Mouse (Mus musculus) gastrocnemius, adult 2 months (tissue): ENCODE measurements around the gene Sbf1. TPM values are rescaled to one million over a fixed set of nuclear protein-coding genes. Genes with fewer than 3 reads are reported as not detected.

ENCODE experiments used
- DNase-seq: peaks from one replicate; pipeline ENCODE4 v3.0.0; 2022
- H3K27ac ChIP-seq: fragments of 200-600 bp; 2 replicates; pipeline ENCODE4 v1.8.1; 2022; ENCODE audit warnings: mild to moderate bottlenecking
- H3K4me3 ChIP-seq: fragments of 200-600 bp; 2 replicates; pipeline ENCODE4 v1.8.1; 2022; ENCODE audit warnings: mild to moderate bottlenecking, moderate library complexity
- CTCF ChIP-seq: fragments of 200-600 bp; IDR thresholded peaks from 2 replicates; pipeline ENCODE4 v1.8.1; 2022; ENCODE audit warnings: antibody characterized with exemption, mild to moderate bottlenecking, moderate library complexity
- intact Hi-C: fragments of 180-260 bp; cut with DNase I; formaldehyde crosslinking; loops from one replicate; pipeline ENCODE4 v1.15.1; 2025
- total RNA-seq, 2 experiments: library from RNA; stranded (reverse); gene quantifications; 2 replicates each; pipeline ENCODE4 v1.2.3; 2021

Gene Sbf1
- total RNA-seq, 2 experiments from 2014 or later = 55.1 to 70.5 TPM

GRCm38 (mm10) chr15:89341678-89342077 is 26.6 kb upstream of the Sbf1 start:
- Histone ChIP-seq H3K27ac (no peak overlapping the region), H3K4me3 (no peak overlapping the region)
- no peak for TF ChIP-seq CTCF
- DNase-seq = no peak
- intact Hi-C loops = no loop called here

DNA sequence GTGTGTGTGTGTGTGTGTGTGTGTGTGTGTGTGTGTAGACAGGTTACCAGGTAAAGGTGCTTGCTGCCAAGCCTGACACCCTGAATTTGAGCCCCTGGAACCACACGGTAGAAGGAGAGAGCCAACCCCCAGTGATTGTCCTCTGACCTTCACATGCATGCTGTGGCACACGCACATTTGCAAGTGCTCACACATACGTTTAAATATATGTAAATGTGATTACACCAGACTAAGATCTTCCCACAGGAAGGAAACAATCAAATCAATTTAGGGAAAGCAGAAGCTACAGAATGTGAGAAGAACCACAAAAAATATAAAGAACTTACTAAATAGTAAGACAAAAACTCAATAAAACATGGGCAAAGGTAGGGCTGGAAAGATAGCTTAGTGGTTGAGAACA is 25.0 kb upstream of the Sbf1 start:
- TF ChIP-seq CTCF = no peak
- Histone ChIP-seq H3K27ac (no peak overlapping the region), H3K4me3 (no peak overlapping the region)
- intact Hi-C loops = no loop called here
- no peak for DNase-seq

GRCm38 (mm10) chr15:89339696-89340095 is 24.6 kb upstream of the Sbf1 start:
- Histone ChIP-seq H3K4me3 (no peak overlapping the region), H3K27ac (no peak overlapping the region)
- DNase-seq = no peak
- no peak for TF ChIP-seq CTCF
- intact Hi-C loops = no loop called here

GRCm38 (mm10) chr15:89336422-89336821 is 21.3 kb upstream of the Sbf1 start:
- DNase-seq = no peak
- H3K4me3 ChIP-seq = no peak overlapping the region
- H3K27ac ChIP-seq = no peak overlapping the region
- intact Hi-C loops = no loop called here
- TF ChIP-seq CTCF = no peak

DNA sequence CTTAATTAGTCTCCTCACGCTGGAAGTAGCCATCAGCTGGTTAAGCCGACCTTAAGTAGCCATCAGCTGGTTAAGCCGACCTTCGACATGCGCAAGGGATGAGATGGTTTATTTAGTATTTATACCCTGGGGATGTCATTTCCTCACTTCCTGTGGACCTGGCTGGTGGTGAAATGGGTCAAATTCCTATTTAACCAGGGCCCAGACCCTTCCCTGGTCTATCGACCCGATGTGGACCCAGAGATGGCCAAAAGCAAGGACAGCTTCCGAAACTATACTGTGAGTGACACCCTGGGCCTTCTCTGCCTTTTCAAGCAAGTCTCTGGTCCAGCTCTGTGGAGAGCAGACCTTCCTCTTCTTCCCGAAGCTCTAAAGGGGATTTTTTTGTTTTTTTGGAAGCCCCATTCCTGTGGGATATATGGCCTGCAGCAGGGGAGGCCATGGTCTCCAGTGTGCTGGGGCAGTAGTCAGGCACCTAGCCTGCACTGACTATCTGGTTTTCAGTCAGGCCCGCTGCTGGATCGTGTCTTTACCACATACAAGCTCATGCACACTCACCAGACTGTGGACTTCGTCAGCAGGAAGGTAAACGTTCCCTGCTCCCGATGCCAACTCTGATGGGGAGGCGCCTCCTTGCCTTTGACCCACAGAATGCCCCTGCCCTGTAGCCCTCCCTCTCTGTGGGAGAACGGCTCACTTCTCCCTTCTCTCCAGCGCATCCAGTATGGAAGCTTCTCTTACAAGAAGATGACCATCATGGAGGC is 19.8 kb upstream of the Sbf1 start:
- TF ChIP-seq CTCF = no peak
- intact Hi-C loops = no loop called here
- Histone ChIP-seq H3K27ac (no peak overlapping the region), H3K4me3 (no peak overlapping the region)
- DNase-seq = no peak

DNA sequence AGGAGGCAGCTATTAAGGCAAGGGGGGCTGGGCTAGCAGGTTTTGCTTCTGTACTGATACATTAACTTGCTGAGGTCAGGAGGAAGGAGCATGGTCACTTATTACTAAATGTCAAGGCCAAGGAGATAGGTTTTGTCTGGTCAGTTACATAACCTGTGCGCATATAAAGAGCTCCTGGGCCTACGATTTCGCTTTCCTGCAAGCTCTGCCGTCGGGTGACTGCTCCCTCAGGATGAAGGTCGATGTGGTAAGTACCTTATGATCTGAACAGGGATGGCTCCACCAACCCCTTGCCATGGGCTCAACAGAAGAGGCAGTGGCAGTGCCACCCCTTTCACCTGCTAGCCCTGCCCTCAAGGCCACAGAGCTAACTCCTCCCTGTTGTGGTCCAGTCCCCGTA is 19.2 kb upstream of the Sbf1 start, which contains the start of gene Miox:
Gene Miox, plus strand, starts transcription at position 128 of the 400 bp plus-strand sequence.
- H3K27ac ChIP-seq = no peak within 1 kb of the TSS
- no peak for TF ChIP-seq CTCF
- intact Hi-C loops = no loop called here
- DNase-seq = no peak
- H3K4me3 ChIP-seq = no peak within 1 kb of the TSS

GRCm38 (mm10) chr15:89326441-89326840 is 11.3 kb upstream of the Sbf1 start:
- no peak overlapping the region for H3K27ac ChIP-seq
- no peak overlapping the region for H3K4me3 ChIP-seq
- intact Hi-C loops = no loop called here
- DNase-seq = no peak
- no peak for TF ChIP-seq CTCF

DNA sequence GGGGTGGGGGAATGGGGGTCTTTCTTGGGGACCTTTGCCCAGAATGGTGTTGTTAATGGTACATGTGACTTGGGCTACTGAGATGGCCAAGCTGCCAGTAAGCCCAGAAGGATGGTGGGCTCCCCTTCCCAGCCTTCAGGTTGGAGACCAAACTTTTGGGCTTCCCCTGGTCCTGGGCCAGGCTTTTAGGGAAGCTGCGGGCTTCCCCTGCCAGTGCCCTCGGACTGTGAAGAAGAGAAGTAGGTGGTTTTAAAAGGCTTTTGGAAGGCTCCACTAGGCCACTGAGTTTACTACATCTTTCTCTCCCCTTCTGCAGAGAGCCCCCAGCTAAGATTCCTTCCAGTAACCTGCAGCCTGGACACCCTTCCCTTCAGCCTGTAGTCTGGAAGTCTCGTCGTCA is 8.5 kb upstream of the Sbf1 start:
- TF ChIP-seq CTCF = no peak
- intact Hi-C loops = no loop called here
- no peak overlapping the region for H3K4me3 ChIP-seq
- no peak overlapping the region for H3K27ac ChIP-seq
- DNase-seq = no peak

- no peak for TF ChIP-seq CTCF
- no peak for DNase-seq
- intact Hi-C loops = no loop called here
- Histone ChIP-seq H3K4me3 (no peak within 1 kb of the TSS), H3K27ac (no peak within 1 kb of the TSS)
These were observed 7.8 kb upstream of the Sbf1 start, which contains the start of gene Adm2 for GRCm38 (mm10) chr15:89322670-89323522. Gene Adm2 (plus strand): TSS chr15:89322720.

DNA sequence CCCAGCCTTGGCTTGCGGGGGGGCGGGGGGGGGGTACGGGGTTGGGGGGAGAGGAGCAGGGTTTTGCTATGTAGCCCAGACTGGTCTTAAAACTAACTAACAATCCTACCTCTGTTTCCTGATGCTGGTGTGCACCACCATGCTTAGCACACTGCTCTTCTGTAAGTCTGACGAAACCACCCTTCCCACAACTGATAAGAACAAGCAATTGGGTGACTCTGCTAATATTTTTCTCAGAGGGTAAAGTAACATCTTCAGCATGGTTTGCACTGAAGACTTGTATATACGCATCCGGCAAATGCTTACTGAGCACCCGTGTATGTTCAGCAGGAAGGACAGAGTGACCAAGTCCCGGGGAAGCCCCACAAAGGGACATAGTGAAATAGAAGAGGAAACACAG is 6.2 kb upstream of the Sbf1 start:
- Histone ChIP-seq H3K27ac (no peak overlapping the region), H3K4me3 (no peak overlapping the region)
- intact Hi-C loops = no loop called here
- no peak for DNase-seq
- TF ChIP-seq CTCF = no peak

GRCm38 (mm10) chr15:89316146-89316545 is 1.0 kb upstream of the Sbf1 start:
- intact Hi-C loops = loop anchor here (2.0 kb wide), 1 partner anchor 39 kb away; the partner anchor contains the start of genes Lmf2 and Ncaph2
- DNase-seq = peak; percentile 17
- peak; percentile 33; the same call in 1 of the 2 replicates for TF ChIP-seq CTCF
- Histone ChIP-seq H3K27ac (peak overlapping the region; percentile 90; the same call in 1 of the 2 replicates), H3K4me3 (peak overlapping the region; percentile 93)

GRCm38 (mm10) chr15:89314511-89315189 is 461 bp downstream of the Sbf1 start:
- intact Hi-C loops = no loop called here
- no peak for TF ChIP-seq CTCF
- Histone ChIP-seq H3K27ac (peak overlapping the region; percentile 90), H3K4me3 (peak overlapping the region; percentile 93)
- peak; percentile 56 for DNase-seq
